Mouse (Mus musculus): Measurements from ENCODE around the gene Rac3. TPM values are rescaled to one million over a fixed set of nuclear protein-coding genes. Genes with fewer than 3 reads are reported as not detected.
A peak's percentile ranks its signal among the peaks of the same experiment; 100 is the strongest.

Gene Rac3
- polyA plus RNA-seq, 1 experiment: 16.6 TPM

DNA sequence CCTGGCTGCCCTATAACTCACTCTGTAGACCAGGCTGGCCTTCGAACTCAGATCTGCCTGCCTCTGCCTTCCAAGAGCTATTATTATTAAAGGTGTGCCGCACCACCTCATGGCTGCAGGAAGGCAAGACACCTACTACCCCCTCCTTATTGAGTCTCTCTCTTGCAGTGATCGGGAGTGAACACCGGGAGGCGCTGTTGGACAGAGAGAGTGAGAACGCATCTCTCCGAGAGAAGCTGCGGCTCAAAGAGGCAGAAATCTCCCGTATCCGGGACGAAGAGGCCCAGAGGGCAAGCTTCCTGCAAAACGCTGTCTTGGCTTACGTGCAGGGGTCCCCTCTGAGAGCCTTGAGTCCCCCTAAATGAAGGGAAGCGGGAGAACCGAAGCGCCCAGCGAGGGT lies 820 bp upstream of the Rac3 start:
- H3K9me3 ChIP-seq (replicated peaks; ENCODE audit: control insufficient read depth, insufficient read depth, low read length, poor library complexity, severe bottlenecking): no peaks in the 10 kb centered on the region
- 0 out of 2 replicates have a peak overlapping the region, but pooled peaks have one; percentile 57 for H3K9ac ChIP-seq (ENCODE audit: low read depth, poor library complexity, severe bottlenecking)
- H3K27me3 ChIP-seq (ENCODE audit: control insufficient read depth, insufficient read depth, low read length, poor library complexity, severe bottlenecking): no peaks in the 10 kb centered on the region
- H3K4me1 ChIP-seq (ENCODE audit: control insufficient read depth, insufficient read depth, low read length): no peaks in the 10 kb centered on the region
- H3K36me3 ChIP-seq (ENCODE audit: control insufficient read depth, insufficient read depth, low read length, poor library complexity, severe bottlenecking): peaks cover 6% of the 10 kb centered on the region; the same call in 1 of the 2 replicates
- H3K4me3 ChIP-seq (ENCODE audit: low read depth, low read length): peak overlapping the region; percentile 64
- H3K27ac ChIP-seq (ENCODE audit: insufficient read depth, low read length): no peak overlapping the region
- TF ChIP-seq EP300 (IDR thresholded peaks at IDR 0.05; ENCODE audit: insufficient read depth, low read depth, low read length) (no peak), CTCF (IDR thresholded peaks at IDR 0.05; ENCODE audit: low read depth, low read length) (peak; percentile 97)

DNA sequence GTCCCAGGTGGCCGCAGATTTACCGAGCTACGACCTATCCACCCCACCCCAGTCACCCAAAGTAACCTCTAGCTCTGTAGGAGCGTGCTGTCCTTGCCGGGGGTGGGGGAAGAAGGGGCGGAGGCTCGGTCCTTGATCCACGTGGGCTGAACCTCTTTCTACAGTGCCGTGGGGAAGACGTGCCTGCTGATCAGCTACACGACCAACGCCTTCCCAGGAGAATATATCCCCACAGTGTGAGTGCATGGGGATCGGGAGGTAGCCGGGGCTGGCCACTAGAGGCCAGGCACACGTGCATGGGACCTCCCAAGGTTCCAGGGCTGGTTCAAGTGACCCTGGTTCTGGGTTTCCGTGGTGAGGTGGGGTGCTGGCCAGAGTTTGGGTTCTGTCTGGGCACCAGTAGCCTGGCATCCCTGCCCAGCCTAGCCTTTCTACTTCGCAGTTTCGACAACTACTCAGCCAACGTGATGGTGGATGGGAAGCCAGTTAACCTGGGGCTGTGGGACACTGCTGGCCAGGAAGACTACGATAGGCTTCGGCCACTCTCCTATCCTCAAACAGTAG lies 879 bp downstream of the Rac3 start:
- TF ChIP-seq CTCF (IDR thresholded peaks at IDR 0.05; ENCODE audit: low read depth, low read length) (no peak), EP300 (IDR thresholded peaks at IDR 0.05; ENCODE audit: insufficient read depth, low read depth, low read length) (no peak), POLR2A (IDR thresholded peaks at IDR 0.05; ENCODE audit: insufficient read depth, low read length) (no peak)
- Histone ChIP-seq H3K36me3 (ENCODE audit: control insufficient read depth, insufficient read depth, low read length, poor library complexity, severe bottlenecking) (peaks cover 9% of the 10 kb centered on the region), H3K4me1 (ENCODE audit: control insufficient read depth, insufficient read depth, low read length) (no peaks in the 10 kb centered on the region), H3K4me3 (ENCODE audit: low read depth, low read length) (peak overlapping the region; percentile 64), H3K9me3 (replicated peaks; ENCODE audit: control insufficient read depth, insufficient read depth, low read length, poor library complexity, severe bottlenecking) (no peaks in the 10 kb centered on the region), H3K27me3 (ENCODE audit: control insufficient read depth, insufficient read depth, low read length, poor library complexity, severe bottlenecking) (no peaks in the 10 kb centered on the region), H3K9ac (ENCODE audit: low read depth, poor library complexity, severe bottlenecking) (peak overlapping the region; percentile 57), H3K27ac (ENCODE audit: insufficient read depth, low read length) (no peak overlapping the region)

DNA sequence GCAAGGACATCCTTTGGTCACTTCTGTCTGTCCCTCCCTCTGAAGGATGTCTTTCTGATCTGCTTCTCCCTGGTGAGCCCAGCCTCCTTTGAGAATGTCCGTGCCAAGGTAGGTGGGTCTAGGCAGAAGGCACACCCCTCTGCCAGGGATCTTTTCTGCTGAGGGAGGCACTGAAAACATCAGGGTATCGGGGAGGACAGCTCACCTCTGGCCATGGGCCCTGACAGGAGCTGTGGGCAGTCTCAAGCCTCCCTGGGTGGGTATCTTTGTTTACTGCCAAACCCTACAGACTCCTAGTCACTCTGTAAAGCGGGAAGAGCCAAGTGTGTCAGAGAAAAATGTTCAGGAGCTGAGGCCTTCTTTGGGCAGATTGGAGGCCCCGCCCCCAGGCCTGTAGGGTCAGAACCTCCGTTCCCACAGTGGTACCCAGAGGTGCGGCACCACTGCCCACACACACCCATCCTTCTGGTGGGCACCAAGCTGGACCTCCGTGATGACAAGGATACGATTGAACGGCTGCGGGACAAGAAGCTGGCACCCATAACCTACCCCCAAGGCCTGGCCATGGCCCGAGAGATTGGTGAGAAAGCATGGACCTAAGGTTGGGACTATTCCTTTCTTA lies 1.6 kb downstream of the Rac3 start:
- H3K27me3 ChIP-seq (ENCODE audit: control insufficient read depth, insufficient read depth, low read length, poor library complexity, severe bottlenecking): no peaks in the 10 kb centered on the region

GRCm38 (mm10) chr11:120723509-120723908 lies 2.2 kb downstream of the Rac3 start:
- Histone ChIP-seq H3K27me3 (ENCODE audit: control insufficient read depth, insufficient read depth, low read length, poor library complexity, severe bottlenecking) (no peaks in the 10 kb centered on the region), H3K4me3 (ENCODE audit: low read depth, low read length) (no peak overlapping the region), H3K36me3 (ENCODE audit: control insufficient read depth, insufficient read depth, low read length, poor library complexity, severe bottlenecking) (peaks cover 9% of the 10 kb centered on the region), H3K27ac (ENCODE audit: insufficient read depth, low read length) (no peak overlapping the region), H3K4me1 (ENCODE audit: control insufficient read depth, insufficient read depth, low read length) (no peaks in the 10 kb centered on the region), H3K9me3 (replicated peaks; ENCODE audit: control insufficient read depth, insufficient read depth, low read length, poor library complexity, severe bottlenecking) (no peaks in the 10 kb centered on the region), H3K9ac (ENCODE audit: low read depth, poor library complexity, severe bottlenecking) (no peak overlapping the region)
- TF ChIP-seq CTCF (IDR thresholded peaks at IDR 0.05; ENCODE audit: low read depth, low read length) (no peak), POLR2A (IDR thresholded peaks at IDR 0.05; ENCODE audit: insufficient read depth, low read length) (no peak), EP300 (IDR thresholded peaks at IDR 0.05; ENCODE audit: insufficient read depth, low read depth, low read length) (no peak)

More for the DNA sequence above, 1.6 kb downstream of the Rac3 start:
- H3K9me3 ChIP-seq (replicated peaks; ENCODE audit: control insufficient read depth, insufficient read depth, low read length, poor library complexity, severe bottlenecking): no peaks in the 10 kb centered on the region
- TF ChIP-seq EP300 (IDR thresholded peaks at IDR 0.05; ENCODE audit: insufficient read depth, low read depth, low read length) (no peak), POLR2A (IDR thresholded peaks at IDR 0.05; ENCODE audit: insufficient read depth, low read length) (no peak), CTCF (IDR thresholded peaks at IDR 0.05; ENCODE audit: low read depth, low read length) (no peak)
- no peak overlapping the region for H3K27ac ChIP-seq (ENCODE audit: insufficient read depth, low read length)
- H3K36me3 ChIP-seq (ENCODE audit: control insufficient read depth, insufficient read depth, low read length, poor library complexity, severe bottlenecking): peaks cover 9% of the 10 kb centered on the region
- no peak overlapping the region for H3K9ac ChIP-seq (ENCODE audit: low read depth, poor library complexity, severe bottlenecking)
- H3K4me3 ChIP-seq (ENCODE audit: low read depth, low read length): no peak overlapping the region
- H3K4me1 ChIP-seq (ENCODE audit: control insufficient read depth, insufficient read depth, low read length): no peaks in the 10 kb centered on the region

GRCm38 (mm10) chr11:120726243-120727168 lies 5.2 kb downstream of the Rac3 start:
- Histone ChIP-seq H3K36me3 (ENCODE audit: control insufficient read depth, insufficient read depth, low read length, poor library complexity, severe bottlenecking) (peaks cover 9% of the 10 kb centered on the region), H3K27ac (ENCODE audit: insufficient read depth, low read length) (no peak overlapping the region), H3K9ac (ENCODE audit: low read depth, poor library complexity, severe bottlenecking) (peak overlapping the region; percentile 43)

More at GRCm38 (mm10) chr11:120726243-120727168, 5.2 kb downstream of the Rac3 start:
- peaks cover 2% of the 10 kb centered on the region for H3K4me1 ChIP-seq (ENCODE audit: control insufficient read depth, insufficient read depth, low read length)
- no peaks in the 10 kb centered on the region for H3K9me3 ChIP-seq (replicated peaks; ENCODE audit: control insufficient read depth, insufficient read depth, low read length, poor library complexity, severe bottlenecking)
- TF ChIP-seq EP300 (IDR thresholded peaks at IDR 0.05; ENCODE audit: insufficient read depth, low read depth, low read length): no peak
- TF ChIP-seq CTCF (IDR thresholded peaks at IDR 0.05; ENCODE audit: low read depth, low read length): no peak
- no peak for TF ChIP-seq POLR2A (IDR thresholded peaks at IDR 0.05; ENCODE audit: insufficient read depth, low read length)
- no peaks in the 10 kb centered on the region for H3K27me3 ChIP-seq (ENCODE audit: control insufficient read depth, insufficient read depth, low read length, poor library complexity, severe bottlenecking)
- peak overlapping the region; percentile 79 for H3K4me3 ChIP-seq (ENCODE audit: low read depth, low read length)
